Mouse (Mus musculus) ES-E14 (cell line): ENCODE data around the gene Fam114a2.

ENCODE experiments used
- CHD2 ChIP-seq: IDR thresholded peaks from 2 replicates; pipeline ENCODE4 v1.6.1; 2014; ENCODE audit warnings: mild to moderate bottlenecking, low read depth, low read length, inconsistent platforms
- ZNF384 ChIP-seq: IDR thresholded peaks from 2 replicates; pipeline ENCODE4 v1.6.1; 2012; ENCODE audit warnings: low read depth, low read length, inconsistent platforms

- peak; percentile 68; the same call in 1 of the 2 replicates for TF ChIP-seq ZNF384
- TF ChIP-seq CHD2, result no peak
Measured at GRCm38 (mm10) chr11:57529111-57529510, 10.7 kb upstream of the Fam114a2 start.
